In the genomic region with DNA sequence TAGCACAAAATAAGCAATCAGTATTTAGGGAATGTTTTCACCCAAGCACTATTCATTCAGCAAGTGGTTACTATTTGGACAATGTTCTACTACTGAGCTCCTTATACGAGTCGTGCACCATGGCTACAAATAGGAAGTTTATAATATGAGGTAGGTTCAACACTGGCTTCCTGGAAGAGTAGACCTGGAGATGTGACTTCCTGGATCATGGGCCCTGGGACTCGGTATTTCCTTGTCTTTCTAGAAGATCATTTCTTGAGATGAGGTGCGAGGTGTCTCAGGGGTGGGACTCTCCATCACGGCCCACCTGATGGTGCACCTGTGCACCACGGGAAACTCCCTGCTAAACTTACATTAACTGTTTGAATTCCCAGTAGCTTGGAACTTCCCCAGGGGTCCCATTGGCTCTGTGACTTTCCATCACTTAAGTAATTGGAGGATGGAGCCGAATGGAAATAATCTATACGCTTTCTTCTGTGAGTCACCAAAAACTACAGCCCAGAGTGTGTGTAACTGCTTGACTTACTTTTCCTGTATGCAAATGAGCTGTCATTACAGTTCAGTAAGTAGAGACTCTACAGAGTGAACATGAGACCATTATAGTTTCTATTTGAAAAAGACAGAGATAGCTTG, we compare ENCODE assay signal across 23 mouse cellular contexts.
A peak's percentile ranks its signal among the peaks of the same experiment; 100 is the strongest.
DNase-seq lines count a peak whose midpoint lies in the region; ATAC-seq and TF ChIP-seq lines count a peak whose summit lies in the region.
"Had no signal": no experiment of that assay in that cellular context is flagged by ENCODE, and none has a peak within 500 bp of the region (broad histone marks: within the 10 kb centered on the region; RNA-seq: fewer than 3 reads in every experiment).

No protein-coding gene starts in this region.

- no peak for TF ChIP-seq POLR2A in MEL (IDR thresholded peaks at IDR 0.05; ENCODE audit: control insufficient read depth in 1 of 2, insufficient read depth in 1 of 2, low read depth in 1 of 2, low read length in 2 of 2, poor library complexity in 1 of 2)

- TF ChIP-seq CTCF in MEL (IDR thresholded peaks at IDR 0.05 in 2 of 3, conservative IDR thresholded peaks at IDR 0.05 in 1 of 3; ENCODE audit: control insufficient read depth in 1 of 3, insufficient read depth in 1 of 3, low read depth in 2 of 3, low read length in 3 of 3, poor library complexity in 1 of 3, severe bottlenecking in 1 of 3), result no peak

- H3K27ac ChIP-seq in MEL (ENCODE audit: control insufficient read depth, low read depth, low read length), result 0 out of 2 replicates have a peak overlapping the region, but pooled peaks have one; percentile 19
- H3K27ac ChIP-seq: embryonic facial prominence, embryonic 15.5 days; hindbrain, embryonic 12.5 days; liver, embryonic 14.5 days; midbrain, embryonic 12.5 days; neural tube, embryonic 13.5 days had no signal

- H3K36me3 ChIP-seq in MEL (ENCODE audit: control insufficient read depth in 1 of 2, insufficient read depth in 2 of 2, low read length in 2 of 2), result peaks cover 19 to 54% of the 10 kb centered on the region in 2 experiments
- H3K36me3 ChIP-seq: embryonic facial prominence, embryonic 15.5 days; heart, embryonic 12.5 days; hindbrain, embryonic 12.5 days; midbrain, embryonic 12.5 days; neural tube, embryonic 13.5 days had no signal

- no peaks in the 10 kb centered on the region for H3K9me3 ChIP-seq in MEL (replicated peaks; ENCODE audit: insufficient read depth, low read length)
- H3K9me3 ChIP-seq: embryonic facial prominence, embryonic 15.5 days; G1E; heart, embryonic 12.5 days; hindbrain, embryonic 12.5 days; midbrain, embryonic 12.5 days; neural tube, embryonic 13.5 days had no signal

- peak; percentile 27 for DNase-seq in spleen, adult 12 weeks (ENCODE audit: low spot score)
- no peak for DNase-seq in spleen, postnatal 10 days (ENCODE audit: low spot score in 2 of 2)
- DNase-seq in A20 (ENCODE audit: low read depth, low spot score) (peak; percentile 90), MEL (ENCODE audit: low read depth, low spot score) (peak; percentile 21)
- DNase-seq in lung, postnatal 36 days, result no peak
- DNase-seq in layer of hippocampus, postnatal 14 days (ENCODE audit: low spot score in 2 of 2), result no peak
- DNase-seq: adrenal gland, postnatal 36 days; cerebellum, adult 18-20 months; cerebellum, postnatal 25 days; embryo, embryonic 11 days; forebrain, postnatal 0 days; heart, postnatal 14 days; kidney, adult 8-10 months; kidney, postnatal 25 days; right cerebral cortex, postnatal 14 days had no signal

- no peaks in the 10 kb centered on the region for H3K27me3 ChIP-seq in MEL (ENCODE audit: control insufficient read depth in 1 of 2, insufficient read depth in 2 of 2, low read length in 2 of 2)
- H3K27me3 ChIP-seq: embryonic facial prominence, embryonic 15.5 days; heart, embryonic 12.5 days; hindbrain, embryonic 12.5 days; midbrain, embryonic 12.5 days; neural tube, embryonic 13.5 days had no signal

- no peak overlapping the region for H3K9ac ChIP-seq in MEL (ENCODE audit: control insufficient read depth, low read depth, low read length, poor library complexity, severe bottlenecking)
- H3K9ac ChIP-seq: embryonic facial prominence, embryonic 15.5 days; forebrain, postnatal 0 days; heart, embryonic 12.5 days; hindbrain, embryonic 12.5 days; liver, embryonic 14.5 days; midbrain, embryonic 12.5 days; neural tube, embryonic 13.5 days had no signal

- H3K79me2 ChIP-seq in MEL (ENCODE audit: control insufficient read depth, insufficient read depth, low read length, poor library complexity), result peaks cover 52% of the 10 kb centered on the region

- peaks cover 19 to 40% of the 10 kb centered on the region in 2 experiments for H3K4me1 ChIP-seq in MEL (ENCODE audit: control insufficient read depth in 1 of 2, insufficient read depth in 2 of 2, low read length in 2 of 2)
- H3K4me1 ChIP-seq: hindbrain, embryonic 12.5 days; midbrain, embryonic 12.5 days; neural tube, embryonic 13.5 days had no signal

- TF ChIP-seq EP300 in MEL (IDR thresholded peaks at IDR 0.05; ENCODE audit: low read depth in 1 of 2, low read length in 2 of 2), result no peak

- peak; percentile 56 for ATAC-seq in neutrophil, adult 5-6 weeks (ENCODE audit: extremely low read depth, insufficient number of reproducible peaks, low FRiP score, poor library complexity, severe bottlenecking)
- ATAC-seq: forebrain, postnatal 0 days had no signal

- TF ChIP-seq RAD21 in MEL (IDR thresholded peaks at IDR 0.05; ENCODE audit: low read depth, low read length), result no peak

- no peak overlapping the region for H3K4me3 ChIP-seq in MEL (ENCODE audit: control insufficient read depth in 1 of 2, insufficient read depth in 1 of 2, low read depth in 2 of 2, low read length in 2 of 2)
- H3K4me3 ChIP-seq: embryonic facial prominence, embryonic 15.5 days; heart, embryonic 12.5 days; hindbrain, embryonic 12.5 days; midbrain, embryonic 12.5 days; neural tube, embryonic 13.5 days had no signal

TF ChIP-seq in MEL, 35 proteins besides CTCF, POLR2A, EP300 and RAD21:
- TF ChIP-seq MEF2A (IDR thresholded peaks at IDR 0.05; ENCODE audit: extremely low read depth, insufficient replicate concordance, low read depth, low read length, poor library complexity, severe bottlenecking) (no peak), CHD1 (IDR thresholded peaks at IDR 0.05; ENCODE audit: low read depth, low read length) (no peak), MXI1 (IDR thresholded peaks at IDR 0.05; ENCODE audit: low read depth, low read length) (no peak), ELF1 (IDR thresholded peaks at IDR 0.05; ENCODE audit: low read depth, low read length) (no peak), SMC3 (IDR thresholded peaks at IDR 0.05; ENCODE audit: low read depth, low read length) (no peak), CHD2 (IDR thresholded peaks at IDR 0.05; ENCODE audit: low read length) (no peak), MAZ (IDR thresholded peaks at IDR 0.05; ENCODE audit: low read depth, low read length) (no peak), SIN3A (IDR thresholded peaks at IDR 0.05; ENCODE audit: low read length) (no peak), RCOR1 (IDR thresholded peaks at IDR 0.05; ENCODE audit: low read depth, low read length) (no peak), MAX (IDR thresholded peaks at IDR 0.05; ENCODE audit: low read length) (no peak), USF2 (IDR thresholded peaks at IDR 0.05; ENCODE audit: borderline replicate concordance in 1 of 2, insufficient read depth in 1 of 2, low read depth in 1 of 2, low read length in 2 of 2) (no peak), USF1 (IDR thresholded peaks at IDR 0.05; ENCODE audit: low read depth, low read length) (no peak), NELFE (IDR thresholded peaks at IDR 0.05; ENCODE audit: low read depth, low read length) (no peak), UBTF (IDR thresholded peaks at IDR 0.05; ENCODE audit: borderline replicate concordance, insufficient read depth, low read depth, low read length) (no peak), MAFK (IDR thresholded peaks at IDR 0.05; ENCODE audit: borderline replicate concordance, low read depth, low read length) (no peak)
TF ChIP-seq in MEL: peak in this region for 0.

Comparison
In these comparisons a context has a peak if more than half of its experiments do, and no peak if none do; other contexts are left out.
1. DNase-seq: peak in spleen, adult 12 weeks (single experiment), A20 (single experiment) and MEL (single experiment); none in spleen, postnatal 10 days (0 of 2), lung, postnatal 36 days (single experiment) and layer of hippocampus, postnatal 14 days (0 of 2).